ENCODE assay signal across 8 mouse cellular contexts in genomic region chr4:151107131-151108001, GRCm38 (mm10). TPM values are rescaled to one million over a fixed set of nuclear protein-coding genes. Genes with fewer than 3 reads are reported as not detected.
DNase-seq lines count a peak whose midpoint lies in the region; ATAC-seq and TF ChIP-seq lines count a peak whose summit lies in the region.

No protein-coding gene starts in this region.

- TF ChIP-seq POLR2A in embryonic fibroblast, embryonic 13.5 days (IDR thresholded peaks at IDR 0.05; ENCODE audit: low read depth, low read length), result no peak

- H3K9ac ChIP-seq in intestine, postnatal 0 days (ENCODE audit: low read depth, low read length), result peak overlapping the region; percentile 40
- no peak overlapping the region for H3K9ac ChIP-seq in liver, postnatal 0 days (replicated peaks)

- no peak for TF ChIP-seq EP300 in liver, postnatal 0 days (IDR thresholded peaks at IDR 0.05; ENCODE audit: low read depth)

- H3K27me3 ChIP-seq in intestine, postnatal 0 days (replicated peaks; ENCODE audit: control insufficient read depth, insufficient read depth, low read length), result peaks cover 55% of the 10 kb centered on the region
- peaks cover 59% of the 10 kb centered on the region for H3K27me3 ChIP-seq in liver, postnatal 0 days (ENCODE audit: insufficient read depth, low read length)

- ATAC-seq in cerebellum, adult (ENCODE audit: insufficient number of reproducible peaks, low FRiP score, low TSS enrichment), result no peak
- no peak for ATAC-seq in intestine, postnatal 0 days
- ATAC-seq in liver, postnatal 0 days, result no peak

- DNase-seq in cerebellum, adult 11 months, result peak; percentile 62
- DNase-seq in adrenal gland, postnatal 10 days, result peak; percentile 14
- DNase-seq in liver, postnatal 0 days, result no peak
- DNase-seq in right cerebral cortex, postnatal 25 days, result peak; percentile 71
- no peak for DNase-seq in thymus, postnatal 36 days

- no peak for TF ChIP-seq CTCF in embryonic fibroblast, embryonic 13.5 days (IDR thresholded peaks at IDR 0.05; ENCODE audit: borderline replicate concordance, insufficient read depth, low read length)
- TF ChIP-seq CTCF in intestine, postnatal 0 days (IDR thresholded peaks at IDR 0.05; ENCODE audit: low read depth), result no peak
- TF ChIP-seq CTCF in liver, postnatal 0 days (IDR thresholded peaks at IDR 0.05; ENCODE audit: low read depth), result no peak

- peak overlapping the region; percentile 97 for H3K4me2 ChIP-seq in intestine, postnatal 0 days (replicated peaks; ENCODE audit: low read depth)
- peak overlapping the region; percentile 72 for H3K4me2 ChIP-seq in liver, postnatal 0 days (ENCODE audit: low read depth, low read length)

- H3K4me3 ChIP-seq in embryonic fibroblast, embryonic 13.5 days (ENCODE audit: insufficient read depth, low read length), result peak overlapping the region; percentile 35
- H3K4me3 ChIP-seq in intestine, postnatal 0 days (ENCODE audit: low read depth, low read length), result peak overlapping the region; percentile 56
- peak overlapping the region; percentile 45 for H3K4me3 ChIP-seq in liver, postnatal 0 days (ENCODE audit: low read depth, low read length)

- H3K27ac ChIP-seq in embryonic fibroblast, embryonic 13.5 days (ENCODE audit: insufficient read depth, low read length), result no peak overlapping the region
- H3K27ac ChIP-seq in intestine, postnatal 0 days (ENCODE audit: low read depth, low read length), result no peak overlapping the region
- no peak overlapping the region for H3K27ac ChIP-seq in liver, postnatal 0 days (ENCODE audit: low read depth)

- no peaks in the 10 kb centered on the region for H3K36me3 ChIP-seq in intestine, postnatal 0 days (ENCODE audit: control insufficient read depth, insufficient read depth)
- H3K36me3 ChIP-seq in liver, postnatal 0 days (replicated peaks; ENCODE audit: insufficient read depth, low read length), result no peaks in the 10 kb centered on the region

- WGBS in intestine, postnatal 0 days, result 4% methylated on average over 46 of the region's 60 CpGs
- WGBS in liver, postnatal 0 days (ENCODE audit: insufficient replicate concordance), result 6% methylated on average over 45 of the region's 60 CpGs

- H3K4me1 ChIP-seq in embryonic fibroblast, embryonic 13.5 days (ENCODE audit: control insufficient read depth, insufficient read depth, low read length), result 0 out of 2 replicates have a peak, but pooled peaks cover 3% of the 10 kb centered on the region
- 0 out of 2 replicates have a peak, but pooled peaks cover 4% of the 10 kb centered on the region for H3K4me1 ChIP-seq in intestine, postnatal 0 days (replicated peaks; ENCODE audit: control insufficient read depth, insufficient read depth, low read length)
- H3K4me1 ChIP-seq in liver, postnatal 0 days (ENCODE audit: insufficient read depth), result peaks cover 6% of the 10 kb centered on the region

- no peaks in the 10 kb centered on the region for H3K9me3 ChIP-seq in intestine, postnatal 0 days (ENCODE audit: control insufficient read depth)
- H3K9me3 ChIP-seq in liver, postnatal 0 days (ENCODE audit: low read length), result no peaks in the 10 kb centered on the region

RNA-seq across cellular contexts. Expression of gene Gm13090, which starts 18.0 kb away (rescaled TPM):
- total RNA-seq in adrenal gland, postnatal 10 days (2021), result not detected
- not detected in 2 replicates for polyA plus RNA-seq in embryonic fibroblast, embryonic 13.5 days (2011; ENCODE audit: insufficient read length, low read depth, missing spikeins)
- polyA plus RNA-seq in intestine, postnatal 0 days (2015; fragmentation: Nextera tagmentation; extraction: Ambion mirVana), result not detected in 2 replicates
- polyA plus RNA-seq in liver, postnatal 0 days (2015; fragmentation: Nextera tagmentation; extraction: Ambion mirVana), result not detected in 2 replicates

RNA-seq across cellular contexts. Expression of gene Vamp3, which starts 49.6 kb away (rescaled TPM):
- total RNA-seq in adrenal gland, postnatal 10 days (2021), result 10 to 100 TPM; 87.4 to 91.7 TPM
- polyA plus RNA-seq in embryonic fibroblast, embryonic 13.5 days (2011; ENCODE audit: insufficient read length, low read depth, missing spikeins), result 83.8 and 90.2 TPM in 2 replicates
- polyA plus RNA-seq in intestine, postnatal 0 days (2015; fragmentation: Nextera tagmentation; extraction: Ambion mirVana), result 104 and 109 TPM in 2 replicates
- 23.4 and 24.8 TPM in 2 replicates for polyA plus RNA-seq in liver, postnatal 0 days (2015; fragmentation: Nextera tagmentation; extraction: Ambion mirVana)

Comparison
In these comparisons a context has a peak if more than half of its experiments do, and no peak if none do; other contexts are left out.
1. DNase-seq: peak in cerebellum, adult 11 months (single experiment), adrenal gland, postnatal 10 days (single experiment) and right cerebral cortex, postnatal 25 days (single experiment); none in liver, postnatal 0 days (single experiment) and thymus, postnatal 36 days (0 of 2).
2. Peak in every context shown above with its lines, with median percentiles within 50 percentile points of each other: H3K4me3 ChIP-seq.